Mouse (Mus musculus) erythroid progenitor cell, adult 5-6 weeks (primary cell): ENCODE measurements at regions not wholly inside any gene's neighbourhood (a gene's known extent, or its start where the extent isn't known, plus 50 kb on each side); places are given as distances from the start of the nearest gene placed in this dataset.

Source experiments
- ATAC-seq: replicated peaks from 2 replicates; pipeline ENCODE4 v1.8.0; 2016; ENCODE audit warnings: moderate number of reproducible peaks, mild to moderate bottlenecking, moderate TSS enrichment, inconsistent platforms; ENCODE audit not compliant: poor library complexity, low FRiP score, severe bottlenecking

DNA sequence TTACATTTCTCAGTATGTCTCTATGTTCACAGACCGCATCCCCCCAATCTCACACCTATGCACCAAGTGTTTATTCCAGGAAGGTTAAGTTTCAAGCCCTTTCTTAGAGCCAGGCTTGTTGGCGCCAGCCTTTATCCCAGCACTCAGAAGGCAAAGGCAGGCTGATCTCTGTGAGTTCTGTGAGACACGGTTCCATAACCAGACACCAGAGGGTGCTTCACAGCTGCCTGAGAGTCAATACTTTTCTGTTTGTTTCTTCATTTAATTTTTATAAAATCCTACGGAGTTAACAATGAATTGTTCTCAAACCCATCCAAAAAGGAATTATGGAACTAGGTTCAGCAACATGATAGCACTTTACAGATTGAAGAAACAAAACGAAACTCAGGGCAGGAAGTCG, 71.8 kb upstream of the Ak4 start:
- ATAC-seq: no peak

DNA sequence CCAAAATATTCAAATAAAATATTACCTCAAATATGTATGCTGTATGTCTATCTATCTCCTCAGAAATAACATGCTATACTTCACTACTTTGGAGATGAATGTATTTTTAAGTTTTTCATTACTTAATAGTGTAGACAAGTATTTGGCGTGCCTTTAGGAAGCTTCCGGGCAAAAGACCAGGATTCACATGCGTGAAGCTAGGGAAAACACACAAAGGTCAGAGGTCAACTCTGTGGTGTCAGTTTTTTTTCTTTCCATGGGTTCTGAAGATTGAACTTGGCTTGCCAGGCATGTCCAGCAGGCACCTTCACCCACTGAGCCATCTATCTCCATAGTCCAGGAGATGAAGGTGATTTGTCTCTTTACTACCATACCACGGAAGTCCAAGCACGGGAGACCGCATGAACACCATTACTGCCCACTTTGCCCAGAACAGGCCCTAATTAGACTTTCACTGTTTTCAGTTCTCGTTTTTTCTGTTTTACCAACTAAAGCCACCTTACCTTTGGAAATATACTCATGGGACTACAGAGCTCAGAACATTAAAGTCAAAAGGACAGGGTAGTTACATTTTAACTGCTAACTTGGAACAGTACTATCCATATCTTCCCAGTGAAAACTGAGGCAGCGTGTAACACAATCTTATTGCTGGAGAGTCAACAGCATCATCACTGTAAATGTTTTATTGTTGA, 76.9 kb upstream of the Ak4 start:
- ATAC-seq: no peak

DNA sequence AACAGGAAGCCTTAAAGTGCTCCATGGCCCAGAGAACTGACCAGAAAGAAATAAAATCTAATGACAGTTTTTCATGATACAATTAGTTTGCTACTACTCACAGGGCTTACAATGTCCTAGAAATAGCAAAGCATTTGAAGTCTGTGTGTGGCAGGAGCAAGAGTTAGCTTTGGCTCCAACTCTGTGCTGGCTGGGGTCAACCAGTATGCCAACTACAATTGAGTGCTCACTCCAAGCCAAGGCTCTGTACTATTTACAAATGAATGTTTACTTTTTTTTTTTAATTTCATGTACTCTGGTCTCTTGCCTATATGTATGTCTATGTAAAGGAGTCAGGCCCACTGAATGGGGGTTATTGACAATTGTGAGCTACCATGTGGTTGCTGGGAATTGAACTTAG, 75.7 kb upstream of the Jak1 start:
- ATAC-seq: no peak

DNA sequence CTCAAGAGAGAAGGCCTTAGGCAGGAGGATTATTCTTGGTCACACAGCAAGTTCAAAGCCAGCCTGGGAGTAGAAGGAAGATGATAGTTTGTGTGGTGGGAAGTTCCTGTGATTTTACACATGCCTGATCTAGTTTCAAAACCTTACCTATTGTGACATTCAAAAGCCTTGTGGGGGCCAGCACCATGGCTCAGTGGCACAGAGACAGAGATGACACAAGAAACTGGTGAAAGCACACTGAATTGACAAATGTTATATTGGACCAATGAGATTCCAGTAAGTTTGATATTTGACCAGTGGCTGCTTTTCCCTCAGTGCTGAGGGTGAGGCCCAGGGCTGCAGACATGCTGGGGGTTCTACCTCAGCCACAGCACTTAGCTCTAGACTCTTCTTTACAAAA, 73.1 kb upstream of the Jak1 start:
- ATAC-seq: no peak

DNA sequence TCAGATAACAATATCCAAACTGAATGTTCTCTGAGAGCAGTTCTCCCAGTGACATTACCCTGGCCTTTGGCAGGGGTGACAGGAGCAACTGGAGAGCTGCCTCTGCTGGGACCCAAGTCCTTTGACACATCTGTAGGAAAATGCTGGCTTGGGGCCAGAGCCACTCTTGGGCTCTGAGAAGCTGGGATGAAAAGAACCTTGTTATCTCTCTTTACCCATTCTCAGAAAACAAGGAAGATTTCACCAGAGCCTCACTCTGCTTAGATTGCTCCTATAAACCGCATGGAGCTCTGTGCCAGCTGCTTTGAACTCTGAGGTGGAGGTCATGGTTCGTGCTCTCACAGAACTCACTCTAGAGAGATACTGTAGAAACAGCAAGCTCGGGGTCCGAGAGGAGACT, 71.7 kb upstream of the Jak1 start:
- no peak for ATAC-seq

DNA sequence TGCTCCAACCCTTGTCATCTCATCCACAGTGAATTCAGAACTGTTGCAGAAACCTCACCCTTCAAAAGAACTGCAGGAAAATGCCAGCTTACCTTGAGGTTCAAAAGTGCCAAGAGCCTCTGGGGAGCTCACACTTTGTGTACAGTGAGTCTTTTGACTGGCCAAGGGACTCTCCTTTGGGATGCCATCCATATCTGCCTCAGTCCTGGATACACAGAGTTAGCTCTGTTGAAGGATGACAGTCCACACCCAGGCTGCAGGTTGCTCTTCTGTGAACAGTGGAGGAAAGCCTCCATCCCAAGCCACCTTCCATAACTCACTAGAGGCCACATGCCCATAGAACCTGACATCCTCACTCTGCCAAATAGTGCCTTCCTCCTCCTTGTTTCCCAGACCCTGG, 71.3 kb upstream of the Jak1 start:
- no peak for ATAC-seq

DNA sequence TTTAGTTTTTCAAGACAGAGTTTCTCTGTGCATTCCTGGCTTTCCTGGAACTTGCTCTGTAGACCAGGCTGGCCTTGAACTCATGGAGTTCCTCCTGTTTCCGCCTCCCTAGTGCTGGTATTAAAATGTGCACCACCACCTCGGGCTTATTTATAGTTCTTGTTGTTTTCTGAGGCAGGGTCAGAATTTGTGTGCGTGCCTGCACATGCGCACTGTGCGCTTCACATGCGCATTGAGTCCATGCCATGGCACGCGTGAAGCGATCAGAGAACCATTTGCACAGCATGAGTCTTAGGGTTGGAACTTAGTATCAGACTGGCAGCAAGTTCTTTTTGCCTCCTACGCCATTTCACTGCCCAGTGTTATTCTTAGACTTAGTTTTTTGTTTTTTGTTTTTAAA, 68.8 kb upstream of the Jak1 start:
- ATAC-seq: no peak

DNA sequence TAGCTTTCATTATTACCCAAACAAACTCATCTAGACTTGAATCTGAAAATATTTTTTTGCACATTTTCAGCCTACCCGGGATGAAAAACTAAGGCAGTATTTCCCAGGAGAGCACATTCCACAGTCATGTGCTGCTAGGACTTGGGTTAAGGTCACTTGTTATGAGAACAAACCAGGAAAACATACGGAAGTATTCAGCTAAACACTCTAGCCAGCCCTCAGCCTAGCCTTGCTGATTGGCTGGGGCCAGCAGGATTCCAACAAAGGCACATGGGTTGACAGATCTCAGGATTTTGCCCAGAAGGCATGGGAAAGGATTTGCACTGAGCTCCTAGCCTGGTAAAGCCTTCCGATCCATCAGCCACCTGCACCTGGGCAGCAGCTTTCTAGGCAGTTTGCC, 68.0 kb upstream of the Jak1 start:
- ATAC-seq: no peak

DNA sequence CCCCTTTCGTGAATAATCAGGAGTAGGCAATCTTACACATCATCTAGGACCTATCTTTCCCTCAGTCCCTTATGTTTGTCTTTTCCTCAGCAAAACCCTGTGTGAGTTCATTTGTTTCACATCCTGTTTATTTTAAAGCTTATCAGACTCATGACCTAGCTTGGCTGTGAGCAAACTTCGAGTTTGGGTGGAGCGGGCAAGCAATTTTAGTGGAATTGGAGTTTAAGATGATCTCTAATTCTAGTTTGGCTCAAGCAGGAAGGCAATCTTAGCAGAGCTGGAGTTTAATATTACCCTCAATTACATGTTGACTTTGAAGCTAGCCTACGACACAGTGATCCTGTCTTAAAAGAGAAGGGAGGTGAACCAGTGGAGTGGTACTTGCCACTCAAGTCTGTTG, 66.1 kb upstream of the Jak1 start:
- no peak for ATAC-seq

DNA sequence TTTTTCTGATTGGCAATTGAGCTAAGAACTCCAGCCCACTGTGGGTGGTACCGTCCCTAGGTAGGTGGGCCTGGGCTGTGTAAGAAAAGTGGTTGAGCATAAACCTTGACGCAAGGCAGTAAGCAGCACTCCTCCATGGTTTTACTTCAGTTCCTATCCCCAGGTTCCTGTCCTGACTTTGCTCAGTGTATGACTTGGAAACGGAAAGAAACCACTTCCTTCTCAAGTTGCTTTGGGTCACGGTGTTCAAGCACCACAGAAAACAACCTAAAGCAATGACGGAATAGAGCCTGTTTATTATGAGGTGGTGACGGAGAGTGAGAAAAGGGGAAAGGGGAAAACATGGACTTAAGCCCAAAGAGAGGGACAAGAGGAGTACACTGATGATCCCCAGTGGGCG, 64.0 kb upstream of the Jak1 start:
- ATAC-seq: no peak

DNA sequence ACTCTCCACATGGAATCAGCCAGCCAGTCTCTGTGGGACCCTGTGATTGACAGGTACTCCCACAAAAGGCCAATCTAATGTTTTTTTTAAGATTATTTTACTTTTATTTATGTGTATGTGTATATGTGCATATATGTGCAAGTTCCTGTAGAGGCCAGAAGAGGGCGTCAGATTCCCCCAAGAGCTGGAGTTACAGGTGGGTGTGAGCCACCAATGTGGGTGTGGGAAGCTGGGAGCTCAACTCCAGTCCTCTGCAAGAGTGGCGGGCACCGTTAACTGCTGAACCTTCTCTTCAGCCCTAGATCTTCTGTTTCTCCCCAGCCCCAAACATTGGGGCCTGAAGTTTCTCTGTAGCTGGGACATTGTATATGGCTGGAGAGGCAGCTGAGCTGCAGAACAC, 61.0 kb upstream of the Jak1 start:
- ATAC-seq: no peak

DNA sequence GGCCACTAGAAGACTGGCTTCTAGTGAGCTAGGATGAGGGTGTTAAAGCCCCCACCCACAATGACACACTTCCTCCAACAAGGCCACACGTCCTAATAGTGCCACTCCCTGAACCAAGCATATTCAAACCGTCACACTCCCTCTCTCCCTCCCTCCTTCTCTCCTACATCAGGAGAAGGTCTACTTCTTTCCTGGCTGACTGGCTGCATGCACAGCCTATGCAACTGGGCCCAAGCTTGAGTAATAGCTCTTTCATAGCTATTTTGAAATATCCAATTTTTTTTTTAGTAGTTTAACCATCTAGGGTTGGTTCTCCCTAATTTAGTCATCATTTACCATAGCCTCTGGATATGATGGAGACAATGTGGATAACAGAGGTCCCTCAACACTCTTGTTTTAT, 56.6 kb upstream of the Jak1 start:
- no peak for ATAC-seq

DNA sequence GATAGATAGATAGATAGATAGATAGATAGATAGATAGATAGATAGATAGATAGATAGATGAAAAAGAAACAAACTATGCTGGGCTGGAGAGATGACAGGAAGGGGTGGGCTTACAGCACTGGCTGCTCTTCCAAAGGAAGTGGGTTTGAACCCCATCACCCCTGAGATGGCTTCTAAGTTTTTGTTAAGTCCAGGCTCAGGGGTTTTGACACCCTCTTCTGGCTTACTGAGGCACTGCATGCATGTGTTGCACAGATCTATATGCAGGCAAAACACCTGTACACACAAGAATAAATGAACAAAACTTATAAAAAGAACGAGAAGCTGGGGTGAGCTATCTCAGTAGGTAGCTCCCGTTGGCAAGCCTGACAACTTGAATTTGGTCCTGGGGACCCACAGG, 55.5 kb upstream of the Jak1 start:
- ATAC-seq: no peak

DNA sequence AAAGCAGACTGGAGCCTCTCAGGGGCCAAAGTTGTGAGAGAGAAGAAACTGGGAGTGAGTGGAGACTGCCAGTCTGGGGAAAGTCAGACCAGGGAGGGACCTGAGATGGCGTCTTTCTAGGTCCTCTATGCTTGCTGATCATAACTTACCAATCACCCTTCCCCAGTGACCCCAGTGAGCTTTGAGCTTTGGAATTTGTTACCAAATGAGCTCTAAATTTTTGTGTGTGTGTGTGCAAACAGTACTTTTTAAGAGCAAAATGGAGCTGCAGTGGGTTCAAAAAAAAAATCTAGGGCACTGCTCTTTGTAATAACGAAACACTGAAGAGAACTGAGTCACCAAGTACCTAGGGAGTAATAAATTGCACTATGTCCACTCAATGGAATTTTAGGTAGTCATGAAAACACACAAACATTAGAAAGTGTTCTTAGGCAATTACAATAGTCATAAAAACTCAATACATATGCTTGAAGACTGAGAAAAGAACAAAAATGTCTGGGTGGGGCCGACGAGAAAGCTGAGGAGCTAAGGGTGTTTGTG, 54.7 kb upstream of the Jak1 start:
- ATAC-seq: no peak; the same call in 1 of the 2 replicates

DNA sequence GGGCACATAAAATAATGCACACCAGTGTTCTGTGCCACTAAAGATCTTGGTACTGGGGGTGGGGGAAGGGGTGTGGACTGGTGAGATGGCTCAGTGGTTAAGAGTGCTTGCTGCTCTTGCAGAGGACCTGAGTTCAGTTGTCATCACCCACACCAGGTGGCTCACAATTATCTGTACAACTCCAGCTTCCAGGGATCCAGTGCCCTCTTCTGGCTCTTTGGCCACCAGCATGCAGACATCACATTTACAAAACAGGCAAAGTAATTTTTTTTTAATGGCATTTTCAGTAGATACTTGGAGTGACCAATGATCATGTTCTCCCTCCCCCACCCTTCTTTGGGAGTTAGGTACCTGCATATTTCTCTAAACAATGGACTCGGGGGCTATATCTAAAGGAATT, 53.8 kb upstream of the Jak1 start:
- ATAC-seq: no peak

DNA sequence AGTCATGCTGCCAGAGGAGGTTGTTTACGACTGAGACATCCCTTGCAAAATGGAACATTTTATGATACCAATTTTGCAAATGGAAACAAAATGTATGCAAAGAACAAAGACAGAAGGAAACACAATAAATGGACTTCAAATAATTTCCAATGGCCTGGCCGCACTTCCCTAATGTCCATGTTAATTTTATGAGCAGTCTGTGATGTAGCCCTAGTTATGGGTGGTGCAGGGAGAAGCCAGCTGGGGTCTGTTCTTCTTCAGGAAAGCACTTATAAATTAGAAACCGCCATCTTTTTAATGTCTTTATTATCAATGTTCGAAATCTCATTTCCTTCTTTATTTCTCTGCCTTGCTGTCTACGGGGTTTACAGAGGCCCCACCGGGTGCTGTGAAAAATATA, 51.0 kb upstream of the Jak1 start:
- no peak for ATAC-seq
